Mouse (Mus musculus) hindbrain, embryonic 10.5 days (tissue): Measurements from ENCODE around the gene Coq4. TPM values are rescaled to one million over a fixed set of nuclear protein-coding genes. Genes with fewer than 3 reads are reported as not detected.
A peak's percentile ranks its signal among the peaks of the same experiment; 100 is the strongest.
"Not testable (repeated sequence)": the region's sequence is repeated elsewhere in the genome, so short reads cannot be mapped to it uniquely, and the experiment has no call there.

Experiments used
- DNase-seq: peaks from one replicate; pipeline ENCODE4 v3.0.0-alpha.2; 2017; ENCODE audit warnings: low spot score
- H3K27ac ChIP-seq: fragments of 300-500 bp; sonication (generic); 2 replicates; pipeline ENCODE4 v1.5.1; 2016; ENCODE audit warnings: mild to moderate bottlenecking, moderate library complexity
- H3K27me3 ChIP-seq: fragments of 300-500 bp; sonication (generic); 2 replicates; pipeline ENCODE4 v1.6.1; 2016; ENCODE audit warnings: mild to moderate bottlenecking; ENCODE audit not compliant: poor library complexity, insufficient read depth, severe bottlenecking
- H3K36me3 ChIP-seq: fragments of 300-500 bp; sonication (generic); 2 replicates; pipeline ENCODE4 v1.6.1; 2016; ENCODE audit warnings: mild to moderate bottlenecking, moderate library complexity
- H3K4me1 ChIP-seq: fragments of 300-500 bp; sonication (generic); replicated peaks from 2 replicates; pipeline ENCODE4 v1.6.1; 2016; ENCODE audit warnings: mild to moderate bottlenecking
- H3K4me3 ChIP-seq: fragments of 300-500 bp; sonication (generic); 2 replicates; pipeline ENCODE4 v1.5.1; 2016; ENCODE audit warnings: mild to moderate bottlenecking, moderate library complexity
- H3K9me3 ChIP-seq: fragments of 300-500 bp; sonication (generic); 2 replicates; pipeline ENCODE4 v1.6.1; 2016; ENCODE audit warnings: mild to moderate bottlenecking, moderate library complexity
- WGBS: fragments of 180-500 bp; shearing (Covaris S2); methylation state at CpG from one replicate; pipeline ENCODE4 v1.1.7; 2016; 5-methylcytosine and 5-hydroxymethylcytosine counted together
- polyA plus RNA-seq: library from polyadenylated mRNA; unstranded; fragments of >200 nt; fragmentation: Nextera tagmentation; extraction: Ambion mirVana; gene quantifications from 2 replicates; pipeline ENCODE4 v1.2.1, GENCODE M21; 2016

The Coq4 gene
- polyA plus RNA-seq, 1 experiment from 2014 or later = 46.6 TPM

GRCm38 (mm10) chr2:29767976-29768709 lies 19.1 kb upstream of the Coq4 start:
- 71% methylated on average over 11 of the region's 11 CpGs for WGBS

GRCm38 (mm10) chr2:29768901-29769300 lies 18.4 kb upstream of the Coq4 start:
- DNase-seq = no peak

More at GRCm38 (mm10) chr2:29767976-29768709, 19.1 kb upstream of the Coq4 start:
- no peak for DNase-seq
- Histone ChIP-seq H3K36me3 (peaks cover 6% of the 10 kb centered on the region), H3K4me1 (no peaks in the 10 kb centered on the region), H3K4me3 (no peak overlapping the region), H3K27me3 (no peaks in the 10 kb centered on the region; the same call in 1 of the 2 replicates), H3K9me3 (no peaks in the 10 kb centered on the region), H3K27ac (no peak overlapping the region)

GRCm38 (mm10) chr2:29770162-29770561 lies 17.1 kb upstream of the Coq4 start:
- DNase-seq = no peak
- H3K4me1 ChIP-seq = no peaks in the 10 kb centered on the region
- H3K9me3 ChIP-seq = no peaks in the 10 kb centered on the region

More at GRCm38 (mm10) chr2:29768901-29769300, 18.4 kb upstream of the Coq4 start:
- H3K27ac ChIP-seq = no peak overlapping the region
- peaks cover 13% of the 10 kb centered on the region for H3K36me3 ChIP-seq
- WGBS = 72% methylated on average over 9 of the region's 9 CpGs
- H3K4me1 ChIP-seq = no peaks in the 10 kb centered on the region
- H3K4me3 ChIP-seq = no peak overlapping the region
- H3K27me3 ChIP-seq = no peaks in the 10 kb centered on the region
- H3K9me3 ChIP-seq = no peaks in the 10 kb centered on the region

GRCm38 (mm10) chr2:29771611-29772461 lies 15.5 kb upstream of the Coq4 start:
- Histone ChIP-seq H3K9me3 (no peaks in the 10 kb centered on the region), H3K36me3 (peaks cover 36% of the 10 kb centered on the region), H3K4me1 (no peaks in the 10 kb centered on the region), H3K27ac (no peak overlapping the region), H3K27me3 (no peaks in the 10 kb centered on the region), H3K4me3 (no peak overlapping the region)
- WGBS = 93% methylated on average over 8 of the region's 8 CpGs
- no peak for DNase-seq

More at GRCm38 (mm10) chr2:29770162-29770561, 17.1 kb upstream of the Coq4 start:
- Histone ChIP-seq H3K4me3 (no peak overlapping the region), H3K36me3 (peaks cover 22% of the 10 kb centered on the region), H3K27ac (no peak overlapping the region), H3K27me3 (no peaks in the 10 kb centered on the region)

- Histone ChIP-seq H3K9me3 (no peaks in the 10 kb centered on the region), H3K27me3 (no peaks in the 10 kb centered on the region), H3K36me3 (peaks cover 51% of the 10 kb centered on the region), H3K27ac (no peak overlapping the region), H3K4me1 (no peaks in the 10 kb centered on the region), H3K4me3 (no peak overlapping the region)
- whole genome bisulfite sequencing = 92% methylated on average over 4 of the region's 4 CpGs
- DNase-seq = no peak
These were observed 14.0 kb upstream of the Coq4 start for GRCm38 (mm10) chr2:29773323-29773722.

- H3K27ac ChIP-seq, H3K4me3 ChIP-seq, DNase-seq, H3K4me1 ChIP-seq, H3K27me3 ChIP-seq: not testable (repeated sequence)
- peaks cover 16% of the 10 kb centered on the region for H3K9me3 ChIP-seq
- WGBS = 97% methylated on average over 2 of the region's 2 CpGs
- peaks cover 98% of the 10 kb centered on the region for H3K36me3 ChIP-seq
These were observed 6.0 kb upstream of the Coq4 start for GRCm38 (mm10) chr2:29781256-29781655.

- H3K27ac ChIP-seq = no peak overlapping the region
- H3K4me3 ChIP-seq = no peak overlapping the region
- DNase-seq = no peak
- H3K27me3 ChIP-seq = no peaks in the 10 kb centered on the region
- H3K9me3 ChIP-seq = peaks cover 16% of the 10 kb centered on the region
- H3K4me1 ChIP-seq = peaks cover 26% of the 10 kb centered on the region
- peaks cover 71% of the 10 kb centered on the region for H3K36me3 ChIP-seq
- WGBS = 77% methylated on average over 4 of the region's 4 CpGs
These were observed 3.0 kb upstream of the Coq4 start for GRCm38 (mm10) chr2:29784290-29784689.

GRCm38 (mm10) chr2:29787937-29788681 lies 816 bp downstream of the Coq4 start, which contains the start of gene Trub2:
TSS of gene Trub2 (minus strand) at chr2:29788502.
- H3K4me3 ChIP-seq = peak within 1 kb of the TSS; percentile 95
- whole genome bisulfite sequencing = under 1% methylated on average over 45 of the region's 45 CpGs
- H3K27ac ChIP-seq = peak within 1 kb of the TSS; percentile 89
- H3K9me3 ChIP-seq = no peaks in the 10 kb centered on the region
- no peaks in the 10 kb centered on the region for H3K27me3 ChIP-seq
- H3K4me1 ChIP-seq = peaks cover 26% of the 10 kb centered on the region
- H3K36me3 ChIP-seq = peaks cover 69% of the 10 kb centered on the region
- DNase-seq = peak; percentile 84

GRCm38 (mm10) chr2:29792772-29793487 lies 5.6 kb downstream of the Coq4 start:
- no peak for DNase-seq
- H3K27ac ChIP-seq = no peak overlapping the region
- H3K9me3 ChIP-seq = no peaks in the 10 kb centered on the region
- no peak overlapping the region for H3K4me3 ChIP-seq
- 94% methylated on average over 2 of the region's 2 CpGs for WGBS
- H3K27me3 ChIP-seq = no peaks in the 10 kb centered on the region
- H3K4me1 ChIP-seq = peaks cover 12% of the 10 kb centered on the region
- peaks cover 75% of the 10 kb centered on the region for H3K36me3 ChIP-seq

- 6% methylated on average over 28 of the region's 28 CpGs for WGBS
- H3K27me3 ChIP-seq = no peaks in the 10 kb centered on the region
- peaks cover 37% of the 10 kb centered on the region for H3K36me3 ChIP-seq
- H3K27ac ChIP-seq = peak within 1 kb of the TSS; percentile 92
- peaks cover 29% of the 10 kb centered on the region for H3K4me1 ChIP-seq
- H3K9me3 ChIP-seq = no peaks in the 10 kb centered on the region
- H3K4me3 ChIP-seq = peak within 1 kb of the TSS; percentile 96
- peak; percentile 92 for DNase-seq
These were observed 15.0 kb downstream of the Coq4 start, which contains the start of gene Slc27a4 for GRCm38 (mm10) chr2:29802075-29802826. TSS of gene Slc27a4 (plus strand) at chr2:29802634.

GRCm38 (mm10) chr2:29802827-29803201 lies 15.5 kb downstream of the Coq4 start:
- under 1% methylated on average over 39 of the region's 39 CpGs for WGBS
- Histone ChIP-seq H3K27ac (peak overlapping the region; percentile 92), H3K27me3 (no peaks in the 10 kb centered on the region), H3K36me3 (peaks cover 39% of the 10 kb centered on the region), H3K4me1 (peaks cover 29% of the 10 kb centered on the region), H3K4me3 (peak overlapping the region; percentile 96), H3K9me3 (no peaks in the 10 kb centered on the region)
- DNase-seq = no peak
